In genomic region chr12:4691193-4691592, GRCm38 (mm10) we compare ENCODE assay signal across 11 mouse cellular contexts.
"Had no signal": no experiment of that assay in that cellular context is flagged by ENCODE, and none has a peak within 500 bp of the region (broad histone marks: within the 10 kb centered on the region; RNA-seq: fewer than 3 reads in every experiment).

No protein-coding gene starts in this region.

- DNase-seq: kidney, adult 11 months; kidney, postnatal 10 days; kidney, postnatal 4 days; lung, adult 18-20 months; right cerebral cortex, postnatal 14 days; thymus, postnatal 36 days had no signal

- H3K36me3 ChIP-seq: midbrain, embryonic 12.5 days; neural tube, embryonic 13.5 days; stomach, embryonic 15.5 days had no signal

- H3K27ac ChIP-seq: limb, embryonic 15.5 days; liver, embryonic 14.5 days; midbrain, embryonic 12.5 days; neural tube, embryonic 13.5 days; stomach, embryonic 15.5 days had no signal

- H3K4me1 ChIP-seq: limb, embryonic 15.5 days; midbrain, embryonic 12.5 days; neural tube, embryonic 13.5 days; stomach, embryonic 15.5 days had no signal

- H3K4me3 ChIP-seq: limb, embryonic 15.5 days; midbrain, embryonic 12.5 days; neural tube, embryonic 13.5 days; stomach, embryonic 15.5 days had no signal

- H3K9me3 ChIP-seq: limb, embryonic 15.5 days; midbrain, embryonic 12.5 days; neural tube, embryonic 13.5 days; stomach, embryonic 15.5 days had no signal

- H3K27me3 ChIP-seq: limb, embryonic 15.5 days; midbrain, embryonic 12.5 days; neural tube, embryonic 13.5 days; stomach, embryonic 15.5 days had no signal
